Comparison of ENCODE assay signal across 8 mouse cellular contexts in genomic region chr16:4655251-4655734, GRCm38 (mm10). TPM values are rescaled to one million over a fixed set of nuclear protein-coding genes. Genes with fewer than 3 reads are reported as not detected.
DNase-seq lines count a peak whose midpoint lies in the region; ATAC-seq lines count a peak whose summit lies in the region.

No protein-coding gene starts in this region.

- H3K4me1 ChIP-seq in heart, embryonic 16.5 days (ENCODE audit: control insufficient read depth, insufficient read depth, low read length): peaks cover 64% of the 10 kb centered on the region
- H3K4me1 ChIP-seq in limb, embryonic 12.5 days (replicated peaks): peaks cover 93% of the 10 kb centered on the region
- H3K4me1 ChIP-seq in midbrain, embryonic 15.5 days: peaks cover 21% of the 10 kb centered on the region

- peak overlapping the region; percentile 64 for H3K27ac ChIP-seq in heart, embryonic 16.5 days (ENCODE audit: low read length)
- peak overlapping the region; percentile 97 for H3K27ac ChIP-seq in limb, embryonic 12.5 days
- peak overlapping the region; percentile 48; the same call in 1 of the 2 replicates for H3K27ac ChIP-seq in midbrain, embryonic 15.5 days

- peak overlapping the region; percentile 49 for H3K9ac ChIP-seq in heart, embryonic 16.5 days (ENCODE audit: low read length)
- no peak overlapping the region for H3K9ac ChIP-seq in limb, embryonic 12.5 days (replicated peaks)
- H3K9ac ChIP-seq in midbrain, embryonic 15.5 days: no peak overlapping the region

- WGBS in heart, embryonic 16.5 days: 50% methylated on average over 4 of the region's 4 CpGs
- 64% methylated on average over 4 of the region's 4 CpGs for WGBS in limb, embryonic 12.5 days
- WGBS in midbrain, embryonic 15.5 days: 63% methylated on average over 4 of the region's 4 CpGs

- H3K4me2 ChIP-seq in heart, embryonic 16.5 days (ENCODE audit: low read depth, low read length): no peak overlapping the region
- no peak overlapping the region for H3K4me2 ChIP-seq in limb, embryonic 12.5 days
- no peak overlapping the region for H3K4me2 ChIP-seq in midbrain, embryonic 15.5 days

- peak; percentile 30 for DNase-seq in retina, postnatal 1 day
- DNase-seq in retina, embryonic 14.5 days (ENCODE audit: low spot score): no peak
- no peak for DNase-seq in cerebellum, adult 8-10 months
- no peak for DNase-seq in cerebellum, postnatal 36 days
- no peak for DNase-seq in layer of hippocampus, adult 9-10 months (ENCODE audit: low spot score)

- no peaks in the 10 kb centered on the region for H3K9me3 ChIP-seq in heart, embryonic 16.5 days (replicated peaks; ENCODE audit: control insufficient read depth, low read length)
- no peaks in the 10 kb centered on the region for H3K9me3 ChIP-seq in limb, embryonic 12.5 days
- no peaks in the 10 kb centered on the region for H3K9me3 ChIP-seq in midbrain, embryonic 15.5 days

- H3K36me3 ChIP-seq in heart, embryonic 16.5 days (ENCODE audit: control insufficient read depth, insufficient read depth): peaks cover 7% of the 10 kb centered on the region
- H3K36me3 ChIP-seq in limb, embryonic 12.5 days: peaks cover 43% of the 10 kb centered on the region
- peaks cover 4% of the 10 kb centered on the region; the same call in 1 of the 2 replicates for H3K36me3 ChIP-seq in midbrain, embryonic 15.5 days (replicated peaks)

- no peaks in the 10 kb centered on the region for H3K27me3 ChIP-seq in heart, embryonic 16.5 days (ENCODE audit: control insufficient read depth, insufficient read depth, low read length)
- H3K27me3 ChIP-seq in limb, embryonic 12.5 days: no peaks in the 10 kb centered on the region
- no peaks in the 10 kb centered on the region for H3K27me3 ChIP-seq in midbrain, embryonic 15.5 days (replicated peaks)

- H3K4me3 ChIP-seq in heart, embryonic 16.5 days (ENCODE audit: low read length): no peak overlapping the region
- H3K4me3 ChIP-seq in limb, embryonic 12.5 days (replicated peaks): no peak overlapping the region
- no peak overlapping the region for H3K4me3 ChIP-seq in midbrain, embryonic 15.5 days

- no peak for ATAC-seq in heart, embryonic 16.5 days (replicated peaks; ENCODE audit: extremely low read depth, insufficient read depth, low FRiP score)
- ATAC-seq in limb, embryonic 12.5 days (ENCODE audit: insufficient number of reproducible peaks, insufficient read depth, low FRiP score, low TSS enrichment, low read depth): no peak
- no peak for ATAC-seq in midbrain, embryonic 15.5 days (replicated peaks)

RNA-seq across cellular contexts. Expression of gene Dnaja3, which starts 15.5 kb away (rescaled TPM):
- 87.5 and 88.7 TPM in 2 replicates for polyA plus RNA-seq in heart, embryonic 16.5 days (2015; fragmentation: Nextera tagmentation; extraction: Ambion mirVana)
- 55.1 and 58.0 TPM in 2 replicates for polyA plus RNA-seq in limb, embryonic 12.5 days (2016; fragmentation: Nextera tagmentation; extraction: Ambion mirVana)
- 62.1 and 65.5 TPM in 2 replicates for polyA plus RNA-seq in midbrain, embryonic 15.5 days (2015; fragmentation: Nextera tagmentation; extraction: Ambion mirVana)

RNA-seq across cellular contexts. Expression of gene Vasn, which starts 15.6 kb away (rescaled TPM):
- polyA plus RNA-seq in heart, embryonic 16.5 days (2015; fragmentation: Nextera tagmentation; extraction: Ambion mirVana): 15.7 and 17.2 TPM in 2 replicates
- 29.4 and 30.4 TPM in 2 replicates for polyA plus RNA-seq in limb, embryonic 12.5 days (2016; fragmentation: Nextera tagmentation; extraction: Ambion mirVana)
- polyA plus RNA-seq in midbrain, embryonic 15.5 days (2015; fragmentation: Nextera tagmentation; extraction: Ambion mirVana): 5.2 and 5.8 TPM in 2 replicates

RNA-seq across cellular contexts. Expression of gene Coro7, which starts 24.3 kb away (rescaled TPM):
- polyA plus RNA-seq in heart, embryonic 16.5 days (2015; fragmentation: Nextera tagmentation; extraction: Ambion mirVana): 13.7 TPM in 2 replicates
- 18.6 and 19.6 TPM in 2 replicates for polyA plus RNA-seq in limb, embryonic 12.5 days (2016; fragmentation: Nextera tagmentation; extraction: Ambion mirVana)
- 32.1 and 33.2 TPM in 2 replicates for polyA plus RNA-seq in midbrain, embryonic 15.5 days (2015; fragmentation: Nextera tagmentation; extraction: Ambion mirVana)

RNA-seq across cellular contexts. Expression of gene Pam16, which starts 30.5 kb away (rescaled TPM):
- 91.2 and 122 TPM in 2 replicates for polyA plus RNA-seq in heart, embryonic 16.5 days (2015; fragmentation: Nextera tagmentation; extraction: Ambion mirVana)
- polyA plus RNA-seq in limb, embryonic 12.5 days (2016; fragmentation: Nextera tagmentation; extraction: Ambion mirVana): 111 and 120 TPM in 2 replicates
- 139 and 154 TPM in 2 replicates for polyA plus RNA-seq in midbrain, embryonic 15.5 days (2015; fragmentation: Nextera tagmentation; extraction: Ambion mirVana)
